ENCODE assay signal across 14 mouse cellular contexts in the genomic region with DNA sequence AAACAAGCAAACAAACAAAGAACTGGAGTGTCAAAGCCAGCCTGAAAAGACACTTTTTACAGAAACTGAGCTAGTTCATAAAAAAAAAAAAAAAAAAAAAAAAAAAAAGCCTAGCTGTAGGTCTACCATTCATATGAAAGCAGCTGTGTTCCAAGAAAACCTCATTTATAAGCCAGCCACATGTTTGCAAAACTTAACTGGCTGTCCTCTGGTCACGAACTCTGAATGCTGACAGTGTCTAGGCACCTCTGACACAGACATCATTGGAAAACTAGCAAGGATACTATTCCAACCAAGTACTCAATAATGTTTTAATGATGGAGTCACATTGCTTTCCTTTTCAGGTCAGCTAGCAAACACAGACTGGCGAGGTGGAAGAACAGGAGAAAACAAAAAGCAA.
"Had no signal": no experiment of that assay in that cellular context is flagged by ENCODE, and none has a peak within 500 bp of the region (broad histone marks: within the 10 kb centered on the region; RNA-seq: fewer than 3 reads in every experiment).

No protein-coding gene starts in this region.

- H3K9me3 ChIP-seq: midbrain, embryonic 13.5 days; midbrain, embryonic 15.5 days; neural tube, embryonic 12.5 days; stomach, embryonic 15.5 days had no signal

- H3K4me1 ChIP-seq: midbrain, embryonic 13.5 days; midbrain, embryonic 15.5 days; neural tube, embryonic 12.5 days; stomach, embryonic 15.5 days had no signal

- H3K27ac ChIP-seq: midbrain, embryonic 13.5 days; midbrain, embryonic 15.5 days; neural tube, embryonic 12.5 days; stomach, embryonic 15.5 days; stomach, postnatal 0 days had no signal

- ATAC-seq: midbrain, embryonic 13.5 days; midbrain, embryonic 15.5 days had no signal

- H3K27me3 ChIP-seq: midbrain, embryonic 13.5 days; midbrain, embryonic 15.5 days; neural tube, embryonic 12.5 days; stomach, embryonic 15.5 days had no signal

- H3K36me3 ChIP-seq: midbrain, embryonic 13.5 days; midbrain, embryonic 15.5 days; neural tube, embryonic 12.5 days; stomach, embryonic 15.5 days had no signal

- H3K4me3 ChIP-seq: midbrain, embryonic 13.5 days; midbrain, embryonic 15.5 days; neural tube, embryonic 12.5 days; stomach, embryonic 15.5 days had no signal

- H3K4me2 ChIP-seq: lung, embryonic 14.5 days; midbrain, embryonic 11.5 days; midbrain, embryonic 13.5 days; midbrain, embryonic 15.5 days; neural tube, embryonic 12.5 days; stomach, embryonic 15.5 days had no signal

- DNase-seq: lung, adult 18-20 months; lung, embryonic 14.5 days; lung, postnatal 10 days; lung, postnatal 4 days; right cerebral cortex, postnatal 14 days; thymus, adult 2 months; thymus, postnatal 25 days; thymus, postnatal 4 days had no signal

- H3K9ac ChIP-seq: lung, embryonic 14.5 days; midbrain, embryonic 13.5 days; midbrain, embryonic 15.5 days; neural tube, embryonic 12.5 days; stomach, embryonic 15.5 days had no signal
